Mouse (Mus musculus): Measurements from ENCODE around the gene Adam11.

Adam11 gene

DNA sequence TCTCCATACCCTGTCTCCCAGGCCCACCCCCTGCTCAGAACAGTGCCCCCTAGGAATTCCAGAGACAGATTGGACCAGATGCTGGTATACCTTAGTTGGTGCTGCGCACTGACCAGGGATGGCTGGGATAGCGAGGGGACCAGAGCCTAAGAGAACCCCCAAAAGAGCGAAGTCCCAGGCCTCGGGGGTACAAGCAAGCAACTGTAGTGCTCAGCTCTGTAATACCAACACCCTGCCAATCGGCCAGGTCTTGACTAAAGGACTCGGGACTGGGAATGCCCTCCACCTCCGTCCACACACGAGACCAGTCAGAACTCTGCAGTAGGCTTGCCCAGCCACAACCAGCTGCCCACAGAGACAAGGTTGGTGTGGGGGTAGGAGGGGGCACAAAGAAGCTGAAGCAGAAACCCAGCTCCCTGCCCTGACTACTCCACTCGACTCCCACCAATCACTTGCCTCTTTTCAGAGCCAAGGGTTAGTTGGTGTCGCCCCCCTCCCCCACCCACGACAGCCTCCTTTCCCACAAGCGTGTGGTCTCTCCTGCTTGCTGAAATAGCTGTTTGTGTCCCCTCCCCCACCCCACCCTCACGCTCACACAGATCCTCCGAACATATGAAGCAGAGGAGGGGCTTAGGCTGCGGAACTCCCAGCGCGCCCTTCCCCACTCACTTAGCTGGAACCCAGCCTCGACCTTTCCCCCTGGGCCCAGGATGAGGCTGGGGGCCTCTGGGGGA, 7.5 kb upstream of the Adam11 start:
- DNase-seq (ENCODE audit: low spot score in 2 of 2): no peak

DNA sequence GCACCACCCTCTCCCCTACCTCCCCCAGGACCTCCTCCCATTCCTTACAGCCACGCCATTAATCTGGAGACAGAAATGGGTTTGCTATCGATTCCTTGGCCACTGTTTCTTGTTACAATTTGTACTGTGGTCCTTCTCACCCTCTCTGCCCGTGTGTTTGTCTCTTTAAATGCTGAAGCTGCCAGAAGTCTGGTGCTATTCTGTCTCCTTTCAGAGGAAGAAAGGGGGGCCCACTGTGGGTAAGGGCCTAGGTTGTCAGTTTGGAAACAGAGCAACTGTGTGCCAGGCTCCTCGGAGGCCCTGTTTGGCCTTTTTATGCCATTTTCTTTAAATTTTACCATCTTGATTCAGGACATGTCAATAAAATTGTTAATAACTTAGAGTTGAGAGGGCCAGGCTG, 6.8 kb upstream of the Adam11 start:
- DNase-seq (ENCODE audit: low spot score in 2 of 2): no peak

DNA sequence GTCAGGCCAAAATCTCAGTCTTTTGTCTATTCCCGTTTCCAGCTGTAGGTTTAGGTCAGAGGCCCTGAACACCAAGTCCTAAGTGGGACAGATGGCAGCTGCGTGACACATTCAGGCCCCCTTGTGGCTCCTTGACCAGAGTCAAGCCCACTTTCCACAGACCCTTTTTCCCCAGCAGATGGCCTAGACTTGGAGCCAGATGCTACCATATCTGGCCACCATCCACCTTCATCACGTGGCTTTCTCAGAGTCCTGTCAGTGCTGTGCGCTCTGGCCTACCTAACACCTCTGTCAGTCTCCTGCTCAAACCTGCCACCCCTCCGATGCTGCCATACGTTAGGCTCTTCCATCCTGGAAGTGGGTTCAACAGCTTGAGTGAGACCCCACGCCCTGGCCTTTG, 5.8 kb upstream of the Adam11 start:
- no peak for DNase-seq (ENCODE audit: low spot score in 2 of 2)

DNA sequence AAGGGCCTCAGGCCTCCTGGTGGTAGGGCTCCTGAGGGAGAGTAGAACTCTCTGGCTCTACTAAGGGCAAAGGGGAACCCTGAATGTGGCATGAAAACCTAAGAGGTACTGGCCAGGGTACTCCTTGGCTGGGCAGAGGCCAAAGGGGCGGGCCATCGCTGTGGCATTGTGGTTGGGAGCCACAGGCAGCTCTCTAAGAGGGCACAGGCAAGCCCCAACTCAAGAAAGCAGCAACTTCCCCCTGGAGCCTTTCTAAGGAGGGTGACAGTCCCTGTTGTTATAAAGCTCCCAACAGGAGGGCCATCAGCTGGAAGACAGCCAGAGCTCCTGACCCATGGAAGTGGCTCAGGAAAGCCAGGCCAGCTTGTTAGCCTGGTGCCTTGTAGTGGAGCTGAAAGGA, 2.3 kb upstream of the Adam11 start:
- no peak for DNase-seq (ENCODE audit: low spot score in 2 of 2)

DNA sequence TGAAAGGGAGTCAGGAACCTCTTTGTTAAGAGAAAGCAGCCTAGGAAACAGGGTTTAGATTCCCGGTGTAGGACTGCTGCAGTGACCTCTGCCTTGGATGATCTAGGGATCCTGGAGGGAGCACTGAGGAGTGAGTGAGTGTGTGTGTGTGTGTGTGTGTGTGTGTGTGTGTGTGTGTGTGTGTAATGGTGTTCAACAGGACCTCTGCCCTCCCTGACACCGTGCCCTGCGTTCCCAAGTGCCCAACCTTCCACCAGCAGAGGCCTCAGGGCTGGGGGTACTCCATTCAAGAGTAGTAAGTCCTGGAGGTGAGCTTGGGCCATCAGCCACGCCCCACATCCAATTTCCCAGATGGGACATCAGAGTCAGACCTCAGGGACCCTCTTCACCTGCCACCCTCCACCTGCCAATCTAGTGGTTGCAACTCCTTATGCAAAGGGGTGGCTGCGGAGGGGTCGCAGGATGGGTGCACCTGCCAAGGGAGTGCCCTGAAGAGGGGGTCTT, 382 bp upstream of the Adam11 start:
- no peak for DNase-seq (ENCODE audit: low spot score in 2 of 2)

DNA sequence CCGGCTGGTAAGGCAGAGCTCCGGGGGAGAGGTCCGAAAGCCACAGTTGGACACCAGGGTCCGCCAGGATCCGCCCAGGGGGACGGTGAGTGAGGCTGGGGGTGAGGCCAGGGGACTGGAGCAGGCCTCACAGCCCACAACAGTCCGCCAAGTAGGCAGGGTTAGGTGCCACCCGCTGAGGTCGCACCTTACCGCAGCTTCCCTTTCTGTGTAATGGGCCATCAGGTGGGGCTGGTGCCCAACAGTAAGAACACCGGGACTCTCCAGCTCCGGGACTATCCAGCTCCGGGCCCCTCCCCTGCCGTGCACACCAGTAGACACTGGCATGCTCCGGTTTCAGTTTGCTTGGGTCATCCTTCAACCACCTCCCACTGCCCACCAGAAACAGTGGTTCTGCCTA, 1.0 kb downstream of the Adam11 start:
- DNase-seq (ENCODE audit: low spot score in 2 of 2): no peak

DNA sequence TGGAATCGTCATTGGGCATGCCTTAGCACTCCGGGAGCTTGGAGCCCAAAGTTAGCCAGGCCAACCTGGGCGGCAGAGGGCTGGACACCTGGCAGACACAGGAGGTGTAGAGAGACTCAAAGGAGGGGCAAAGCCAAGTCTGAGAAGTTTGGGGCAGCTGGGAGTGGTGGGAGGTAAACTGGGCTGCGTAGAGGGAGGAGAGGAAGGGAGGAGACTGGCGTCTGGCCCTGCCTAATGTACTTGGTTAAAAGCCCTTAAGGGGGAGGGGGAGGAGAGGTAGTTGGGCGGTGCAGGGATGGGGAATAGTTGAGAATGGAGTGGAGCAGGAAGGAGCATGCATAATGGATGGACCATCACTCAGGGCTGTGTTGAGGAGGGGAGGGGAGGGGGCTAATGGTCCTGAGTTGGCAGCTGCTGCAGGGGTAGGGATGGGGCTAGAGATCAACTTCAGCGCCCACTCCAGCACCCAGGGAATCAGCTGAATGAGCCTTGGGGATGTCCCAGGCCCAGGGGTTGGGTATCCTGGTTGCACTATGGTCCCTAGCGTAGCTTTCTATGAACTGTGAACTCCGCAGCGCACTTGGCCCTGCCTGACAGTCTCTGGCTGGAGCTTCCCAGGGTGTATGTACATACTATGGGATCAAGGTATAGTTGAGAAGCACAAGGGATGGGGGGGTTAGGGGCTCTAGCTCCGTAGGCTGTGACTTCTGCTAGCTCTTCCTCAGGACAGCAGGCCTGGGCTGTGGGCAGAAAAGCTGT, 1.9 kb downstream of the Adam11 start:
- no peak for DNase-seq (ENCODE audit: low spot score in 2 of 2)

DNA sequence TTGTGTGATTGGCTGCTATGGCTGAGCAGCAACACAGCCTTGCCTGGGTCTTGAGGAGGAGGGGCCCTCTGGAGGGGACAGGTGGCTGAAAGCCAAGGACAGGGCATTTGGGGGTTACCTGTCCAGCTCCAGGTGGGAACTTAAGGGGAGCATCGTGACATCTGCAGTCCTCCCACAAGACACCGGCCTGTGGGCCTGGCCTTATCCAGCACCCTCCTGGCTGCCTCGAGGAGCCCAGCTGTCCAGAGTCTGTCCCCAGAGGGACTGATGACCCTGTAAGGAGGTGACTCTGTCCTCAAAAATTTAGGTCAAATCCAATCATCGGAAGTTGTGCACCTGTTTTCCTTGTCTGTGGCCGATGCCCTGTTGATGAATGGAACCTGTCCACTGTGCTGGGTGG, 4.2 kb downstream of the Adam11 start:
- DNase-seq (ENCODE audit: low spot score in 2 of 2): no peak

DNA sequence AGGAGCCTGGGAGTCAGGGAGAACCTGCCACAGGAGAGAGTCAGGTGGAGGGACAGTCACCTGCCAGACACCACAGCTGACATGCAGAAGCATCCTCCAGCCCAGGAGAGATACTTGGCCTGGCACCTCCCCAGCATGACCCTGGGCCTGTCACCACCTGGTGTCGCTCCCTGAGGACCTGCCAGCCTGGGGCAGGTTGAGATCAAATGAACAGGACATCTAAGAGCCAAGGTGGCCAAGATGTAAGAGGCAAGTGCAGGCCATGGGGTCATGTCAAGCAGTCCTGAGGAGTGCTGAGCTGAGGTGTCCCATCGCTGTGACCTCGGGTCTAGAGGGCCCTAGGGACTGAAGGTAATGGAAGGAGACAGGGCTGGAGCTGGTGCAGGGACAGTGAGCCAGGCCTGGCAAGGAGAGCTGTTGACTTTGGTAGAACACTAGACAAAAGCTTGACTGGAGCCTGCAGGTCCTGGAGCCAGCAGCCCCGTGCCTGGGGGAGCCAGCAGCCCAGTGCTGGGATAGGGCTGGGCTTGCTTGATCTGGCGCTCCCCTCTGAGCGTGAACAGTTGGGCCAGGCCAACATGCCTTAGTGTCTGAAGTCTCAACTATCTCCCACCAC, 5.9 kb downstream of the Adam11 start:
- DNase-seq (ENCODE audit: low spot score in 2 of 2): no peak

DNA sequence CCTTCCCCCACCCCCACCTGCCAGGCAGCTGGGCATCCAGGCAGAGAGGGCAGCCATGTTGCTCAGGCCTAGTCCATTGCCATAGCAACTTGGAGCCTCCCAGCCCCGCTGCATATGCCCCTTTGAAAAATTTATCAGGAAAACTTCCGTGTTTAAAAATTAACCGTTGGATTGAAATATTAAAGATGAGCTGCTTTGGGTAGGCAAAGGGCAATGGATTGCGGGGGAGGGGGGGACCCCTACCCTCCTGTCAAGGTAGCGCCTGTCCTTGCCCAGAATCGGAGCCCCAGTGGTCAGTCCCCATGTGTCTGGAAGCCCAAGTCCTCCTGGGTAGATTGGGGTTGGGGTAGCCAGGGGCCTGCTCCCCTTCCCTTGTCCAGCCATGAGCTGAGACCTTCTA, 7.9 kb downstream of the Adam11 start:
- no peak for DNase-seq (ENCODE audit: low spot score in 2 of 2)

DNA sequence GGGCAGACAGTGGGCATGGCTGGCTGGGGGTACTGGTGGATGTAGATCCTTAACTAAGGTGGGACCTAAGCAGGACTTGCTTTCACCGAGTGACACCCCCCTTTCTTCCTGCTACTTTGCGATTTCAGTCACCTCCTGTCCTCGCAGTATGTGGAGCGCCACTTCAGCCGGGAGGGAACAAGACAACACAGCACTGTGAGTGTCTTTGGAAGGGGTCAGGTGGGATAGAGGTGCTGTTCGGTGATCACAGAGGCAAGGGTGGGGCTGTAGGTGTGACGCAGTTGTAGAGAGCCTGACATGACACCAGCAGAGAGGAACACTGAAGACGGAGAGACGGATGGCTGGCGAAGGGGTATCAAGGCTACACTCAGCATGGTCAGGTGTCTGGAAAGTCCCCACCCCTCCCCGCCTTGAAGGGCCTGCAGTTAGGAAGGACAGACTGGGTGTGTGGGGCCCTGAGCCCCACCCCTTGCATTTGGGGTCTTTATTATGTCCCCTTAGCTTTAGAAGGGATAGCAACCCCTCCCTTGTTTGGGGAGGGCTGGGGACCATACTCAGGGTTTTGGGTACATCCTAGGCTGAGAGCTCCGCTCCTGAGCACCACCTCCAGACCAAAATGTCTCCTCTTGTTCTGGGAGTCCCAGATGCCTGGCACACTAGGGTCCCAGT, 8.9 kb downstream of the Adam11 start:
- no peak for DNase-seq (ENCODE audit: low spot score in 2 of 2)

DNA sequence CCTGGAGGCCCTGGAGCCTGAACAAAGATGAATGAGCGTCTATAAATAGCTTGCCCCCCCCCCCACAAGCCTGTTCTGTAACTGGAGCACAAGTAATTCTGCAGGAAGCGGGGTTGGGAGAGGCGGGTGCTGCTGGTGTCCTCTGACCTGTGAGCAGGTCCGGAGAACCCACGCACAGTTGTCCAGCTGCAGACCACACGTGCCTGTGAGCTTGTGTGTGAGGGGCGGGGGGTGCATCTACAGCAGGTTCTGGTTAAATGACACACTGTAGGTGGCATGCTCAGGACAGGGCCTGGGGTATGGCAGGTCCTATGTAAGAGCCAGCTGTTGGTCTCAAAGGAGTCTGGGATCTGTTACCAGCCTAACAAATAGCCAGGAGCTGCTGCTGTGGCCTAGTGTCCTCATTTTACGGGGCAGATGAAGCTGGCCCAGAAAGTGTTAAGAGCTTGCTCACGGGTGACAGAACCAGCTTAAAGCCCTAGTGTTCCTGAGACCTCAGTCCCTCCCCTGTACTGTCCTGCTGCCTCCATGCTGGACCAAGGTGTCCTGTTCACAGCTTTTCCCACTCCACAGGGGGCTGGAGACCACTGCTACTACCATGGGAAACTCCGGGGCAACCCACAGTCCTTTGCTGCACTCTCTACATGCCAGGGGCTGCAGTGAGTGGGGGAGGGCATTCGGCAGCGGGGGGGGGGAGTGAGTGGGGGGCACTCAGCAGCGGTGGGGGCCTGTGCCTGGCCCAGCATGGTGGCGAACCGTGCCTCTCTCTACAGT, 9.6 kb downstream of the Adam11 start:
- no peak for DNase-seq (ENCODE audit: low spot score in 2 of 2)

DNA sequence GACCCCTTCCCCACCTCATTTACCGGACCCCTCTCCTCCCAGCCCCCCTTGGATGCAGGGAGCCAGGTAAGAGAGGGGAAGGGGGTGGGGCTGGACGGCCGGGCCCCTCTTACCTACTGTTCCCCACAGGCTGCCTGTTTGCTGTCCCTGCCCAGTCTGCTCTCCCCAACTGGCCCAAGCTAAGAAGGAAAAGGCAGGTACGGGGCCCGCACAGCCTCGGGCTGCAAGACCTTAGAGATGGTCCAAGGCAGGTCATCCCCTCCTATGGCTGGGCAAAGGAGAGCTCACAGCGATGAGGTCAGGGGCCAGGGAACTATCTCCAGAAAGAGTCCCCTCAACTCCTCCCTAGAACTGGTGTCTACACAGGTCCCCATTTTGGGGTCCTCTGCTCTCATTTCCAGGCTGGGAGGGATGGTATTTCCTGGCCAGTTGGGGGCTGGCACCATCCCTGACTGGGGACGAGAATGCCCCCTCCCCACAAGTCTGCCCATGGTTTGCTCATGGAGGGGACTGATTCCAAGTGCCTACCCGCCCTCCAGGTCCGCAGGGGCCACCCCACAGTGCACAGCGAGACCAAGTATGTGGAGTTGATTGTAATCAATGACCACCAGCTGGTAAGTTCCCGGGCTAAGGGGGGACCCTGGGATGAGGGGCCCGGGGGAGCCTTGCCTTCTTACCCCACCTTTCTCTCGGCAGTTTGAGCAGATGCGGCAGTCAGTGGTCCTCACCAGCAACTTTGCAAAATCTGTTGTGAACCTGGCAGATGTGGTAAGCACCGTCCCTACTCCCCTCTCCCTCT, 10.9 kb downstream of the Adam11 start:
- DNase-seq (ENCODE audit: low spot score in 2 of 2): no peak

DNA sequence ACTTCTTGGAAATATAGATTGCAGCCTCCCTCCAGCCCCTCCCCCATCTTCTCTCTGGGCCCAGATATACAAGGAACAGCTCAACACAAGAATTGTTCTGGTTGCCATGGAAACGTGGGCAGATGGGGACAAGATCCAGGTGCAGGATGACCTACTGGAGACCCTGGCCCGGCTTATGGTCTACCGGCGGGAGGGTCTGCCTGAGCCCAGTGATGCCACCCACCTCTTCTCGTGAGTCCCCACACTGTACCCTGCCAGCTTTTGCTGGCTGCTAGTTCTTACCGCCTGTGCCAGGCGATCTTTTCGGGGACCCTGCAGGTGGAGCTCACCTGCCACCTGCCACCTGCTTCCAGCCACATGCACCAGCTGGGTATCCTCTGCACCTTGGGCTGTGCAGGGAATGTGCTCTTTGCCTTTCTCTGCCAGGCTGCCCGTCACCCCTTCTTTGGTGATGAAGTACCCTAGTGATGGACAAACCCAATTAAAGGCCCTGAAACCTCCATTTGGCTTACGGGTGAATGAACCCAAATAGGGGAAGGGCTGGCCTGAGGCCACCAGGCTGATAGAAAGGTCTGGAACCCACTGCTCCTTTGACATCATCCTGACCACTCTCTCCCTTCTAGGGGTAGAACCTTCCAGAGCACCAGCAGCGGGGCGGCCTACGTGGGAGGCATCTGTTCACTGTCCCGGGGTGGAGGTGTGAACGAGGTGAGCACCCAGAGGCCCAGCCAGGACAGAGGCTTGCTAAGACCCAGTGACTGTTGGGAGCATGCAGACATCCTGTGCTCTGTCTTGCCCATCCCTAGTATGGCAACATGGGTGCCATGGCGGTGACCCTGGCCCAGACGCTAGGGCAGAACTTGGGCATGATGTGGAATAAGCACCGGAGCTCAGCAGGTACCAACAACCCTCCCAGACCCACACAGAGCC, 11.8 kb downstream of the Adam11 start:
- no peak for DNase-seq (ENCODE audit: low spot score in 2 of 2)

DNA sequence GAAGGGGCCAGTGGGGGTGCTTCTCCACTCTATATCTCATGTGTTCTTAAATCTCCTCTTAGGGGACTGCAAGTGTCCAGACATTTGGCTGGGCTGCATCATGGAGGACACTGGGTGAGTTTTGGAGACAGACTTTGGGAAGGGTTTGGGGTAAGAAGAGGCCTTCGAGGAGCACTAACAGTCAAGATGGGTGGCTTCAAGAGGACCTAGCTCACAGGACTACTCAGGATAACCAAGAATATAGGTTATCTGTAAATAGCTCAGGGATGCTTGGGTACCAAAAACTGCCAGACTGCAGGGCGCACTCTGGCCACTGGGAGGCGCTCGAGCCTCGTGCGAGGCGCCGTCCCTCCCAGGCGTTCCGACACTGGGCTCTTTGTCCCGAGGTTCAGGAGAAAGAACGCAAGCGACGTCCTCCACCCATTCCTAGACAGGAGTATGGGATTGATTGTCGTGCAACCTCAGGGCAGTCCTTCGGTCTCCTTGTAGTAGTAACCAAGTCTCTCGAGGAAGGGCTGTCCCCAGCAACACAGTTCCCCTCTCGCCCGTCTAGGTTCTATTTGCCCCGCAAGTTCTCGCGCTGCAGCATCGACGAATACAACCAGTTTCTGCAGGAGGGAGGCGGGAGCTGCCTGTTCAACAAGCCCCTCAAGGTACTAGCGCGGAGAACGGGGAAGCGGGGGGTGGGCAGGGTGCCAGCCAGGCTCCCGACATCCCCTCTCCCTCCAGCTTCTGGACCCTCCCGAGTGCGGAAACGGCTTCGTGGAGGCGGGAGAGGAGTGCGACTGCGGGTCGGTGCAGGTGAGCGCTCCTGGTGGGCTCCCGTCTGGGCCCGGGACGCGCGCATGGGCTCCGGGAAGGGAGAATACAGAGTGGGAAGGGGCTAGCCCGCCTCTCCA, 12.7 kb downstream of the Adam11 start:
- DNase-seq (ENCODE audit: low spot score in 2 of 2): peak; percentile 72 to 80

DNA sequence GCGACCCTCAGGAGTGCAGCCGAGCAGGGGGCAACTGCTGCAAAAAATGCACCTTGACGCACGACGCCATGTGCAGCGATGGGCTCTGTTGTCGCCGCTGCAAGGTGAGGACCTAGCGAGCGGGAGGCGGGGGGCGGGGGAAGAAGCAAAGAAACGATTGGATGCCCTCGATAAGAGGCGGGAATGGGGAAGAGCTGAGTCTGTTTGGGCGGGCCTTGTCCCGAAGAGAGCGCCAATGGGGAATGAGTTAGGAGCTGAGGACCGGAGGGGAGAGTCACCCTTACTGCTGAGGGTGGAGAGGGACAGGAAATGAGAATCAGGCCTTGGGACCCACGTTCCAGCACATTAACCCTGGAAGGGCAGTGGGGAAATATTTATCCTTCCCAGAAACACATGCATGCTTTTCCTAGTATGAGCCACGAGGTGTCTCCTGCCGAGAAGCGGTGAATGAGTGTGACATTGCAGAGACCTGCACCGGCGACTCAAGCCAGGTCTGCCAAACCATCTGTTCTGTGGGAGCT, 13.4 kb downstream of the Adam11 start:
- peak; percentile 84 for DNase-seq (ENCODE audit: low spot score in 2 of 2)

DNA sequence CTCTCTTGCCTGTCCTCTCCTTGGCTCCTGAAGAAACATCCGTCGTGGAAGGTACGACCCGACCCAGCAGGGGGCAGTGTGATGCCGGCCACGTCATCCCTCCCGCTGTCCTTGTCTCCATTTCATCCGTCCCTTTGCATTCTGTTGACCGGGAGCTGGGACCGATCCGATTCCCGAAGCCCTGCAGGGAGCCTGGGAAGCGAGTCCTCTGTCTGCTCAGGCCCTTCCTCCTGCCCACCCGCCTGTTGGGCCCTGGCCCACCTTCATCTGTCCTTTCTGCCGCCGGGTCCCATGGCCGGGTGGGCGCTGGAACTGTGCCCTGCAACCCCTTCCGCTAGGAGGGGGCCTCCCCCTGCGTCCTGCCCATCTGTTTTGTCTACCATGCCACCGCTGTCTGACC, 16.4 kb downstream of the Adam11 start:
- peak; percentile 76 to 85 for DNase-seq (ENCODE audit: low spot score in 2 of 2)

DNA sequence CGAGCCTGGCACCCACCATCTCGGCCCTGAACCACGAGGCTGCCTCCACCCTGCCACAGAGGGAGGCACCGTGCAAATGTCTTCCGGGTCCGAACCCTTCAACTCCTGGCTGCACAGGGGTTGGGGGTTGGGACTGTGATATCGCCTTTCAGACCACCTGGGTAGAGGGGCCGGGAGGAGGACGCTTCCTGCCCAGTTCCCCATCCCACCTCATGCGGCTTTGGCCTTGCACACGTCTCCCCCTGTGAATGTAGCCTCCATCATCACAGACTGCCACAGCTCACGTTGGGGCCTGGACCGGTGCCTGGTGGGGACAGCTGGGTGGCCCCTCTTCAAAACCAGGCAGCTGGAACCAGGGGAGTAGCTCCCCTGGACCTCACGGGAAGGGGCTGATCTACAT, 16.9 kb downstream of the Adam11 start:
- DNase-seq (ENCODE audit: low spot score in 2 of 2): no peak
